Mouse (Mus musculus) heart, embryonic 15.5 days (tissue): ENCODE measurements around the gene BC067074. TPM values are rescaled to one million over a fixed set of nuclear protein-coding genes. Genes with fewer than 3 reads are reported as not detected.

Source experiments
- ATAC-seq: fragments of 200-750 bp; cut with Nextera tagmentation; replicated peaks from 2 replicates; pipeline ENCODE4 v1.8.0; 2017; ENCODE audit warnings: low read depth, moderate TSS enrichment; ENCODE audit not compliant: insufficient number of reproducible peaks, insufficient read depth, low FRiP score
- H3K27ac ChIP-seq: fragments of 300-500 bp; sonication (generic); 2 replicates; pipeline ENCODE4 v1.5.1; 2015; ENCODE audit warnings: mild to moderate bottlenecking, inconsistent platforms
- H3K27me3 ChIP-seq: fragments of 300-500 bp; sonication (generic); 2 replicates; pipeline ENCODE4 v1.6.1; 2015; ENCODE audit warnings: inconsistent platforms
- H3K36me3 ChIP-seq: fragments of 300-500 bp; sonication (generic); 2 replicates; pipeline ENCODE4 v1.6.1; 2015; ENCODE audit warnings: mild to moderate bottlenecking, inconsistent platforms
- H3K4me1 ChIP-seq: fragments of 300-500 bp; sonication (generic); replicated peaks from 2 replicates; pipeline ENCODE4 v1.6.1; 2015; ENCODE audit warnings: inconsistent platforms
- H3K4me2 ChIP-seq: fragments of 300-500 bp; sonication (generic); 2 replicates; pipeline ENCODE4 v1.6.1; 2015; ENCODE audit warnings: inconsistent platforms, mild to moderate bottlenecking, moderate library complexity
- H3K4me3 ChIP-seq: fragments of 300-500 bp; sonication (generic); 2 replicates; pipeline ENCODE4 v1.5.1; 2015; ENCODE audit warnings: mild to moderate bottlenecking, inconsistent platforms
- H3K9ac ChIP-seq: fragments of 300-500 bp; sonication (generic); 2 replicates; pipeline ENCODE4 v1.6.1; 2015; ENCODE audit warnings: mild to moderate bottlenecking, inconsistent platforms
- H3K9me3 ChIP-seq: fragments of 300-500 bp; sonication (generic); replicated peaks from 2 replicates; pipeline ENCODE4 v1.6.1; 2016; ENCODE audit warnings: inconsistent platforms
- WGBS: fragments of 180-500 bp; shearing (Covaris S2); methylation state at CpG from one replicate; pipeline ENCODE4 v1.1.7; 2015; ENCODE audit warnings: mixed read lengths; 5-methylcytosine and 5-hydroxymethylcytosine counted together
- polyA plus RNA-seq: library from polyadenylated mRNA; unstranded; fragments of >200 nt; fragmentation: Nextera tagmentation; extraction: Ambion mirVana; gene quantifications from 2 replicates; pipeline ENCODE4 v1.2.1, GENCODE M21; 2015

BC067074 gene
- polyA plus RNA-seq, 1 experiment from 2014 or later = 2.2 TPM

GRCm38 (mm10) chr13:113355022-113355421, 62.1 kb downstream of the BC067074 start:
- Histone ChIP-seq H3K4me2 (no peak overlapping the region), H3K9ac (no peak overlapping the region), H3K27me3 (no peaks in the 10 kb centered on the region), H3K36me3 (no peaks in the 10 kb centered on the region), H3K4me3 (no peak overlapping the region), H3K9me3 (no peaks in the 10 kb centered on the region), H3K27ac (no peak overlapping the region), H3K4me1 (peaks cover 10% of the 10 kb centered on the region)
- WGBS = 42% methylated on average over 4 of the region's 4 CpGs
- no peak for ATAC-seq

DNA sequence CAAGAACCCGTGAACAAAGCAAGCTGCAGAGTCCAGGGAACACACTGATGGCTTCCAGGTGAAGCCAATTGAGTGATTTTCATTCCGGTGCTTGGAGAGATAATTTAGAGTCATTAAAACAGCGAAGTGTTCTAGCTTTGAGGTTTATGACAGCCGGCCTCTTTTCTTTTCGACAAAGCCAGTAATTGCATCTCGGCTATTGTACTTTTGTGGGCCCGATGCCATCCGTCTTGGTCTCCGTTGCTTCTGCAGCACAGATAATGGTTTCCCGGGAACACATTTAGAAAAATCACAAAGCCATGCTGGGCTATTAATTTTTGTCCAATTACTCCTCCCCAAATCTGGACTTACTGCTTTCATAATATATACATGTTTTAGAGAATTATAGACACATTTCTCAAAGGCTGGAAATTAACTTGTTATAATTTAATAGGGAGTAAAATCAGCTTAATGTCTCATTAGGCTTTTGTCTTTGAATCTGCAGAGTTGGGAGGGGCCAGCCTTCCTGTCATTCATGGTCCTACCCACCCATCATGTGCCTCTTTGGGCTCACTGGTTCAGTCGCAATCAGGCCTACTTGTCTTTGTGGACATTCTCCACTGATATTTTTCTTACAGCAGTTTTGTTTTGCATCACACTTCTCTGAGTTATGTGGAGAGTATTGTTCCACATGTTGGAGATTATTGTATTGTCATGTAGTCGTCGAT, 64.6 kb downstream of the BC067074 start:
- no peak for ATAC-seq
- WGBS = 85% methylated on average over 13 of the region's 13 CpGs
- Histone ChIP-seq H3K4me3 (no peak overlapping the region), H3K27ac (no peak overlapping the region), H3K4me2 (no peak overlapping the region), H3K36me3 (no peaks in the 10 kb centered on the region), H3K27me3 (no peaks in the 10 kb centered on the region), H3K9ac (no peak overlapping the region), H3K4me1 (0 out of 2 replicates have a peak, but pooled peaks cover 6% of the 10 kb centered on the region), H3K9me3 (no peaks in the 10 kb centered on the region)

GRCm38 (mm10) chr13:113359676-113360075, 66.7 kb downstream of the BC067074 start:
- Histone ChIP-seq H3K27ac (no peak overlapping the region), H3K4me1 (0 out of 2 replicates have a peak, but pooled peaks cover 6% of the 10 kb centered on the region), H3K27me3 (no peaks in the 10 kb centered on the region), H3K4me2 (no peak overlapping the region), H3K4me3 (no peak overlapping the region), H3K9me3 (no peaks in the 10 kb centered on the region), H3K36me3 (no peaks in the 10 kb centered on the region), H3K9ac (no peak overlapping the region)
- ATAC-seq = no peak
- WGBS = 27% methylated on average over 1 of the region's 1 CpGs

- H3K27me3 ChIP-seq = no peaks in the 10 kb centered on the region
- H3K4me2 ChIP-seq = no peak overlapping the region
- 88% methylated on average over 10 of the region's 10 CpGs for WGBS
- no peaks in the 10 kb centered on the region for H3K36me3 ChIP-seq
- ATAC-seq = no peak
- no peak overlapping the region for H3K4me3 ChIP-seq
- H3K9me3 ChIP-seq = no peaks in the 10 kb centered on the region
- no peak overlapping the region for H3K27ac ChIP-seq
- H3K4me1 ChIP-seq = peaks cover 5% of the 10 kb centered on the region
- H3K9ac ChIP-seq = no peak overlapping the region
Measured at GRCm38 (mm10) chr13:113365976-113366375, 73.0 kb downstream of the BC067074 start.

- H3K4me2 ChIP-seq = no peak overlapping the region
- no peak overlapping the region for H3K27ac ChIP-seq
- no peak overlapping the region for H3K9ac ChIP-seq
- ATAC-seq = no peak
- H3K27me3 ChIP-seq = no peaks in the 10 kb centered on the region
- no peaks in the 10 kb centered on the region for H3K9me3 ChIP-seq
- H3K4me3 ChIP-seq = no peak overlapping the region
- H3K36me3 ChIP-seq = no peaks in the 10 kb centered on the region
- peaks cover 5% of the 10 kb centered on the region for H3K4me1 ChIP-seq
- WGBS = 68% methylated on average over 13 of the region's 13 CpGs
Measured at GRCm38 (mm10) chr13:113368931-113369579, 76.1 kb downstream of the BC067074 start.

- H3K27me3 ChIP-seq = no peaks in the 10 kb centered on the region
- 87% methylated on average over 10 of the region's 10 CpGs for WGBS
- H3K4me2 ChIP-seq = no peak overlapping the region
- H3K9ac ChIP-seq = no peak overlapping the region
- H3K4me1 ChIP-seq = peaks cover 5% of the 10 kb centered on the region
- ATAC-seq = no peak
- H3K9me3 ChIP-seq = no peaks in the 10 kb centered on the region
- H3K4me3 ChIP-seq = no peak overlapping the region
- H3K27ac ChIP-seq = no peak overlapping the region
- H3K36me3 ChIP-seq = no peaks in the 10 kb centered on the region
Measured at GRCm38 (mm10) chr13:113369622-113370021, 76.7 kb downstream of the BC067074 start.

- Histone ChIP-seq H3K36me3 (no peaks in the 10 kb centered on the region), H3K4me1 (no peaks in the 10 kb centered on the region), H3K4me2 (no peak overlapping the region), H3K27me3 (no peaks in the 10 kb centered on the region), H3K9me3 (no peaks in the 10 kb centered on the region), H3K4me3 (no peak overlapping the region), H3K9ac (no peak overlapping the region), H3K27ac (no peak overlapping the region)
- ATAC-seq = no peak
- WGBS = 78% methylated on average over 12 of the region's 12 CpGs
Measured at GRCm38 (mm10) chr13:113373291-113374083, 80.5 kb downstream of the BC067074 start.

DNA sequence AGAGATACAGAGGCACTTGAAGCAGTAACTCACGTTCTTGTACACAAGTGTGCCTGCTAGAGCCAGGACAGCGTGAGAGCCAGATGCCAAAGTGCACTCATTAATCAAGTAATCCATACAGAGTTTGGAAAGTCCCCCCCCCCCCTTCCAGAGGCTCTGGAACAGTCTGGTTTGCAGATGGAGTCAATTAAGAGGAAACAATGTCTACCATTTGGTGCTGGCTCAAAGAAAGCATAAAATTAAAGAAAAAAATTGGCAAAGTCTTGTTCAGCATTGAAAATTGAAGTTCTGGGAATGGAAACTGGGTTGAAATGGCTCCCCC, 81.1 kb downstream of the BC067074 start:
- Histone ChIP-seq H3K9me3 (no peaks in the 10 kb centered on the region), H3K9ac (no peak overlapping the region), H3K27me3 (no peaks in the 10 kb centered on the region), H3K4me1 (no peaks in the 10 kb centered on the region), H3K4me3 (no peak overlapping the region), H3K27ac (no peak overlapping the region), H3K4me2 (no peak overlapping the region), H3K36me3 (no peaks in the 10 kb centered on the region)
- 29% methylated on average over 2 of the region's 2 CpGs for WGBS
- no peak for ATAC-seq

DNA sequence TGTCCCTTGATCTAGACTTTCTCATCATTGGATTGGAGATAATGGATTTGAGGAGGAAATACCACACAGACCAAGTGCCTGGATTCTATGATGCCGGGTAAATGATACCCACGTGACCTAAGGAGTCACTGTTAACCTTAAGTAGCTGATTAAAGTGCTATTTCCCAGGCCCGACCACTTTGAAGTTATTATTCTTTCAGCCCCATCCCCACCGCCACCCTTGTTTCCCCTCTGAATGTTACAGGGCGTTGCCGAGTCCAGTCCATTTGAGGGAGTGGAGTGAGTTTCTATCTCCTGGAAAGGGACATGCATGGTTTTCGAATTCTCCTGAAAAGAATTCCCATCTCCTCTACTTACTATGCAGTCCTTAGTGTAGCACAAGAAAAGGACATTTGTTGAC, 84.7 kb downstream of the BC067074 start:
- Histone ChIP-seq H3K9me3 (no peaks in the 10 kb centered on the region), H3K4me3 (no peak overlapping the region), H3K27ac (no peak overlapping the region), H3K27me3 (no peaks in the 10 kb centered on the region), H3K4me1 (no peaks in the 10 kb centered on the region), H3K9ac (no peak overlapping the region), H3K36me3 (no peaks in the 10 kb centered on the region), H3K4me2 (no peak overlapping the region)
- no peak for ATAC-seq
- 76% methylated on average over 7 of the region's 7 CpGs for WGBS

GRCm38 (mm10) chr13:113378980-113379410, 86.0 kb downstream of the BC067074 start:
- Histone ChIP-seq H3K27me3 (no peaks in the 10 kb centered on the region), H3K4me3 (no peak overlapping the region), H3K27ac (no peak overlapping the region), H3K4me1 (no peaks in the 10 kb centered on the region), H3K9me3 (no peaks in the 10 kb centered on the region), H3K4me2 (no peak overlapping the region), H3K36me3 (no peaks in the 10 kb centered on the region), H3K9ac (no peak overlapping the region)
- 77% methylated on average over 8 of the region's 8 CpGs for WGBS
- ATAC-seq = no peak

- Histone ChIP-seq H3K4me2 (no peak overlapping the region), H3K4me3 (no peak overlapping the region), H3K9ac (no peak overlapping the region), H3K27me3 (no peaks in the 10 kb centered on the region), H3K4me1 (no peaks in the 10 kb centered on the region), H3K36me3 (no peaks in the 10 kb centered on the region), H3K27ac (no peak overlapping the region), H3K9me3 (no peaks in the 10 kb centered on the region)
- 56% methylated on average over 6 of the region's 6 CpGs for WGBS
- no peak for ATAC-seq
Measured at GRCm38 (mm10) chr13:113379766-113380309, 86.9 kb downstream of the BC067074 start.
